Mouse (Mus musculus) kidney, adult 2 months (tissue): ENCODE measurements at regions not wholly inside any gene's neighbourhood (a gene's known extent, or its start where the extent isn't known, plus 50 kb on each side); places are given as distances from the start of the nearest gene placed in this dataset.

Experiments used
- DNase-seq: peaks from one replicate; pipeline ENCODE4 v3.0.0; 2021
- H3K27ac ChIP-seq: fragments of 200-500 bp; 2 replicates; pipeline ENCODE4 v1.5.1; 2012; ENCODE audit warnings: low read depth, low read length, control low read depth, inconsistent platforms; ENCODE audit not compliant: insufficient read depth
- H3K27me3 ChIP-seq: fragments of 200-500 bp; replicated peaks from 2 replicates; pipeline ENCODE4 v1.6.1; 2012; ENCODE audit warnings: mild to moderate bottlenecking, moderate library complexity, low read length, inconsistent platforms; ENCODE audit not compliant: control insufficient read depth, insufficient read depth
- H3K36me3 ChIP-seq: fragments of 200-500 bp; 2 replicates; pipeline ENCODE4 v1.6.1; 2012; ENCODE audit warnings: mild to moderate bottlenecking, moderate library complexity, low read length, inconsistent platforms; ENCODE audit not compliant: control insufficient read depth, insufficient read depth
- H3K4me1 ChIP-seq: fragments of 200-500 bp; 2 replicates; pipeline ENCODE4 v1.6.1; 2011; ENCODE audit warnings: low read length; ENCODE audit not compliant: control insufficient read depth, insufficient read depth
- H3K4me3 ChIP-seq: fragments of 200-500 bp; 2 replicates; pipeline ENCODE4 v1.5.1; 2011; ENCODE audit warnings: mild to moderate bottlenecking, low read depth, low read length, control low read depth; ENCODE audit not compliant: insufficient read depth
- CTCF ChIP-seq: fragments of 200-500 bp; conservative IDR thresholded peaks from 2 replicates; pipeline ENCODE4 v1.5.1; 2011; ENCODE audit warnings: low read depth, mild to moderate bottlenecking, control low read depth, low read length, moderate library complexity, mixed read lengths; ENCODE audit not compliant: insufficient read depth, insufficient read length
- POLR2A ChIP-seq: fragments of 200-500 bp; IDR thresholded peaks from one replicate; pipeline ENCODE4 v1.6.1; 2011; ENCODE audit warnings: low read depth, low read length, control low read depth
- WGBS: fragments of 180-500 bp; shearing (Covaris S2); methylation state at CpG from one replicate; pipeline ENCODE4 v1.1.7; 2018; 5-methylcytosine and 5-hydroxymethylcytosine counted together

- peak; percentile 81 for DNase-seq
- H3K36me3 ChIP-seq, result no peaks in the 10 kb centered on the region
- 34% methylated on average over 1 of the region's 1 CpGs for WGBS
- H3K4me1 ChIP-seq, result peaks cover 7% of the 10 kb centered on the region; the same call in 1 of the 2 replicates
- no peak overlapping the region for H3K4me3 ChIP-seq
- H3K27ac ChIP-seq, result peak overlapping the region; percentile 50; the same call in 1 of the 2 replicates
- H3K27me3 ChIP-seq, result no peaks in the 10 kb centered on the region
- TF ChIP-seq POLR2A (no peak), CTCF (no peak)
These were observed 256.7 kb upstream of the Plxna2 start for GRCm38 (mm10) chr1:194361316-194361715.

GRCm38 (mm10) chr1:194354332-194355120 lies 263.5 kb upstream of the Plxna2 start:
- DNase-seq, result no peak
- 88% methylated on average over 1 of the region's 1 CpGs for WGBS
- Histone ChIP-seq H3K4me1 (peaks cover 3% of the 10 kb centered on the region; the same call in 1 of the 2 replicates), H3K36me3 (no peaks in the 10 kb centered on the region), H3K4me3 (no peak overlapping the region), H3K27ac (no peak overlapping the region), H3K27me3 (no peaks in the 10 kb centered on the region)
- TF ChIP-seq CTCF (no peak), POLR2A (no peak)

GRCm38 (mm10) chr1:194345304-194346033 lies 272.5 kb upstream of the Plxna2 start:
- 73% methylated on average over 3 of the region's 3 CpGs for WGBS
- TF ChIP-seq POLR2A (no peak), CTCF (no peak)
- no peak overlapping the region for H3K4me3 ChIP-seq
- no peak overlapping the region for H3K27ac ChIP-seq
- DNase-seq, result no peak
- H3K27me3 ChIP-seq, result no peaks in the 10 kb centered on the region
- H3K36me3 ChIP-seq, result no peaks in the 10 kb centered on the region
- H3K4me1 ChIP-seq, result no peaks in the 10 kb centered on the region

- H3K27me3 ChIP-seq, result no peaks in the 10 kb centered on the region
- TF ChIP-seq POLR2A (no peak), CTCF (no peak)
- no peaks in the 10 kb centered on the region for H3K4me1 ChIP-seq
- H3K36me3 ChIP-seq, result no peaks in the 10 kb centered on the region
- 90% methylated on average over 1 of the region's 1 CpGs for WGBS
- H3K27ac ChIP-seq, result no peak overlapping the region
- no peak overlapping the region for H3K4me3 ChIP-seq
- no peak for DNase-seq
These were observed 275.4 kb upstream of the Plxna2 start for GRCm38 (mm10) chr1:194342568-194342967.

GRCm38 (mm10) chr1:194341758-194342157 lies 276.3 kb upstream of the Plxna2 start:
- no peak overlapping the region for H3K27ac ChIP-seq
- H3K27me3 ChIP-seq, result no peaks in the 10 kb centered on the region
- 35% methylated on average over 3 of the region's 3 CpGs for WGBS
- TF ChIP-seq POLR2A, result no peak
- no peak for TF ChIP-seq CTCF
- H3K36me3 ChIP-seq, result no peaks in the 10 kb centered on the region
- H3K4me1 ChIP-seq, result no peaks in the 10 kb centered on the region
- no peak overlapping the region for H3K4me3 ChIP-seq
- no peak for DNase-seq

- Histone ChIP-seq H3K27me3 (no peaks in the 10 kb centered on the region), H3K4me3 (no peak overlapping the region), H3K27ac (no peak overlapping the region), H3K36me3 (no peaks in the 10 kb centered on the region), H3K4me1 (no peaks in the 10 kb centered on the region)
- DNase-seq, result peak; percentile 16
- WGBS, result 70% methylated on average over 5 of the region's 5 CpGs
- no peak for TF ChIP-seq POLR2A
- no peak for TF ChIP-seq CTCF
These were observed 283.0 kb upstream of the Plxna2 start for GRCm38 (mm10) chr1:194334752-194335719.

- H3K27me3 ChIP-seq, result no peaks in the 10 kb centered on the region
- no peaks in the 10 kb centered on the region for H3K36me3 ChIP-seq
- TF ChIP-seq CTCF (no peak), POLR2A (no peak)
- H3K4me1 ChIP-seq, result no peaks in the 10 kb centered on the region
- no peak overlapping the region for H3K4me3 ChIP-seq
- DNase-seq, result no peak
- no peak overlapping the region for H3K27ac ChIP-seq
These were observed 285.4 kb upstream of the Plxna2 start for GRCm38 (mm10) chr1:194332639-194333038.
